Mouse (Mus musculus): ENCODE data around the gene Nr2c1. TPM values are rescaled to one million over a fixed set of nuclear protein-coding genes. Genes with fewer than 3 reads are reported as not detected.

The Nr2c1 gene
- total RNA-seq, 2 experiments from 2014 or later, result 7.0 to 7.4 TPM

DNA sequence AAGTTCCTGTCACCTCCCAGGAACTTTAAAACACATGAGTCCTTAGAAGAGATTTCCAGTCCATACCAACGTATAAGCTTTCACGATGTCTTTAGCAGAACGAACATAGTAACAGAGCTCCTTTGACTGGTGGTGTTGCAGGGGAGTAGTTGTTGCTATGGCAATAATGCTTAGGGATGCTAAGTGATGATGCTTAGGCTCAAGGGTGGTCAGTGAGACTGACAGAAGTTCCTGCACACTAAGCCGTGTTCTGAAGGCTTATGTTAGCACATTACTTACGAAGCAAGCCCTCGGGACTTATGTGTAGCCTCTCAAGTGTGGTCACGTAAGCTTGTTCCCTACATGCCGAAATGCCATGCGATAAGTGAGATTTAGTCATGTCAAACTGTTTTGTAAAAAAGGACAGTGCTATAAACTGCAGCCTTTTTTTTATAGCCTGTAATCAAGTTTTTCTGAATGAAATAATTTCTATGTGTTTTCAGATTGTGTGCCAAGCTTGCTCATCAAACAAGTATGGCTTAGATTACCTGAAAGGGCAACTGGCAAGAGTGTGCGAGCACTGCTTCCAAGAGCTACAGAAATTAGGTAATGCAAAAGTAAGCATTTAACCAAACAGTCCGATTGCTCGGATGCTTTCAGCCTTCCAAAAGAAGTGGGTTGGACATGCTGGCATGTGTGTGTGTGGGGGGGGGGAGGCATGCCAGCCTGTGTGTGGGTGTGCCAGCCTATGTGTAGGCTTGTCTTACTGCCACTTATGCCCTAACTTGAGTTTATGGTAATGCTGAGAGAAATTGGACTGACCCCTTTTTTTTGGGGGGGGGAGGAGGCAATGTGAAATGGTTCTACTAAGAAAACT, 13.1 kb upstream of the Nr2c1 start:
- intact Hi-C loops (cut with DNase I; ENCODE audit: low total_unique reads), result no loop called here

DNA sequence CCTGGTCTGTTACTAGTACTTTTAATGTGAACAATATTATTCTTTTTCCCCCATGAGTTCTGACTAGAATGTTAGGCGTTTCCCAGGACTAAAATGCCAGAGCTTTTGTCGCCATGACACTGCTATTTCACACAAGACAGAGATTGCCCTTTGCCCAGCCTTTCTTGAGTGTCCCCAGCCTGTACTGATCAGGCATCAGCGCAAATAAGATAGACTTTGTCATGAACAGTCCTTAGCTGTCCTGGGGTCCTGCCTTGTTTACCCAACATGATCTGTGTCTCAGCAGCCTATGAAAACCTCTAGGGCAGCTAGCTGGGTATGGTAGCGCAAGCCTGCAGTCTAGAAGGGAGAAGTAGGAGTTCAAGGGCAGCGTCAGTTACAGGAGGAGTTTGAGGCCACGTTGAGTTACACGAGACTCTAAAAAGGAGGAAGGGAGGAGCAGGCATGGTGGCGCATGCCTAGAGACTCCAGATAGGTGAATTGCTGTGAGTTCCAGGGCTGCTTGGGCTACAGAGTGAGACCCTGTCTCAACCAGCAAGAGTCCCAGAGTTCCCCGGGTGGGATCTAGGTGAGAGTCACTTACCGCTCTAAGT, 8.8 kb upstream of the Nr2c1 start:
- intact Hi-C loops (cut with DNase I; ENCODE audit: low total_unique reads), result no loop called here

More for the DNA sequence above, 13.1 kb upstream of the Nr2c1 start:
- no peak for DNase-seq

DNA sequence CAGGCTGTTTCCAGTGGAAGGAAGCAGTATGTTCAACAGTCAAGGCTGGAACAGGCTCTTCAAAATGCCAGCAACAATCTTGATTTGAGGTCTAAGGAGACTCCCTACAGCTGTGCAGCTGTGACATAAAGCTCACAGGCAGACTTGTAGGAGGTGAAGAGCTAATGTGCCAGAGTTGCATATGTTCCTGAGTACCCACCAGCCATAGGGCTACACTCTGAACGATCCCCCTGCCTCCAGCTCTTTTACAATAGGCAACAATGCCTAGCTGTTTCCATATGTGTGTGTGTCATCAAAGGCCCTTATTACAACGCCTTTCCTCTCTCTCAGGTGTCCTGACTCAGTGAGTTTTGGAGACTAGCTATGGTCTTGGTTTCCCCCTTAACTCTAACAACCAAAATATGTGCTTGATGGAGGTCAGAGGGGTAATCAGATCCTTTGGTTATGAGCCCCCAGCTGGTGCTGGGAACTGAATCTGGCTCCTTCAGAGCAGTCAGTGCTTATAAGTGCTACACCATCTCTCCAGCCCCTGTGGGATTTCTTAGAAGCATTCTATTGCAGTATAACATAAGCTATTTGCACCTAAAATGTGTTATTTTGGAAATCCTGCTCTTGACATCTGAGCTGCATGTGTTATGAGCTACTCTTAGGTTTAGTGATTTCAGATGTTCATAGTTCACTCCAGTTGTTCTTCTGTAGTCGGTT, 7.4 kb upstream of the Nr2c1 start:
- no peak for DNase-seq
- intact Hi-C loops (cut with DNase I; ENCODE audit: low total_unique reads), result no loop called here

More for the DNA sequence above, 8.8 kb upstream of the Nr2c1 start:
- DNase-seq, result no peak

DNA sequence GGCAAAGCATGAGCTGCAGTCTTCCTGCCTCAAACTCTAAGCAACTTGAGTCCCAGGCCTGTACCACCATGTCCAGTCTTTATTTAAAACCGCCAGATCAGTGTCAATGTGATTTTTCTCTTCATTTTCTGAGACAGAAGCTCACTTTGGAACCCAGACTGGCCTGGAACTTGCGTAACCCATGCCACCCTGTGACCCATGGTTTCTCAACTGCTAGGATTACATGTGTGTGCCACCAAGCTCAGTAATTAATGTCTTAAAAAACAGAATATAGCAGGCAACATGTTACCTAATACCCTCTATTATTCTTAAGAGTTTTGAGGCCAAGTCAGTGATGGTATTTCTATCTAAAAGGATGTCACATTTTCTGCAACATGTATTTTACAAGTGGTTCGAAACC, 5.4 kb upstream of the Nr2c1 start:
- intact Hi-C loops (cut with DNase I; ENCODE audit: low total_unique reads), result no loop called here
- no peak for DNase-seq

DNA sequence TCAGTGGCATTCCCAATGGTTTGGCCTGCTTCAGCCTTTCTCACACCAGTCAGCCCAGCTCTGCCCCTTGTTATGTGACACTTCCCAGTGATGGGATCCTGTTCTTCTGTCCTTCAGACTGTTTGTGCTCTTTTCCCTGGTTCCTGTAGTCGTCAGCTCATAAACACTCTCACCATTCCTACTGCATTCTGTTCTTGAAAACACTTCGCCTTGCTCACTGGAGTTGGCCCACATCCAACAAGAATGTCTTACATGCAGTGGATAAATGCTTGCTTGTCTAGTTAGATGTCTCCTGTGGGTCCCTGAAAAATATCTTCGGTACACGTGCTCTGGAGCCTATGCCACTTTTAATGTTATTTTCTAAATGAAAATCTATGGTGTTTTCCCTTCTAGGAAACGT, 3.2 kb upstream of the Nr2c1 start:
- DNase-seq, result no peak
- intact Hi-C loops (cut with DNase I; ENCODE audit: low total_unique reads), result no loop called here

DNA sequence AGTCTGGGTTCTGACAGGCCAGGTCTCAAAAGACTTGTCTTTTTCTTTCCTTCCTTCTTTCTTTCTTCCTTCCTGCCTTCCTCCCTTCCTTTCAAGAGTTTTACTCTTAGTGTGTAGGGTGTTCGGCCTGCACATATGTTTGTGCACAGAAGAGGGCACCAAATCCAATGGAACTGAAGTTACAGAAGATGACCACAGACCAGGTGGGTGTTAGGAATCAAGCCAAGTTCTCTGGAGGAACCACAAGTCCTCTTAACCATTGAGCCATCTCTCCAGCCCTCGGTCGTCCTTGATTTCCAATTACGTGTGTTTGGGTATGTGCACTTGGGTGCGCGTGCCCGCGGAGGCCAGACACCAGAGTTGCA, 450 bp upstream of the Nr2c1 start:
- no peak for DNase-seq
- intact Hi-C loops (cut with DNase I; ENCODE audit: low total_unique reads), result no loop called here

DNA sequence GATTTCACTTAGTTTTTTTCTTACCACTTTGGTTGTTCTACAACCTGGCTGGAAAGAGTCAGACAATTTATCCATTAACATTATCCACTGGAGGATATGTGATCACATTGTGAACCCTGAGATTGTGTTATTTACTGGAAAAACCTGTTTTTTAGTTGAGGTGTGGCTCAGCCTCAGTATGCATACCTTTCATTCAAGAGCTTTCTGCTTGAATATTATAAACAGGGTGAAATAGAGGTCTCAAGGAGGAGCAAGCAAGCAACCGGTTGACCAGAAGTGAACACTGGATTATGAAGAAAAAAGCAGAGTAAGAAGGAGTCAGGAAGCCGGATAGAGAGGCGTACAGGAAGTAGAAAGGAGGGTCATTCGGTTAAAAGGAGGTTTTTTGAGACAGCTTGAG, 3.7 kb downstream of the Nr2c1 start:
- DNase-seq, result no peak

DNA sequence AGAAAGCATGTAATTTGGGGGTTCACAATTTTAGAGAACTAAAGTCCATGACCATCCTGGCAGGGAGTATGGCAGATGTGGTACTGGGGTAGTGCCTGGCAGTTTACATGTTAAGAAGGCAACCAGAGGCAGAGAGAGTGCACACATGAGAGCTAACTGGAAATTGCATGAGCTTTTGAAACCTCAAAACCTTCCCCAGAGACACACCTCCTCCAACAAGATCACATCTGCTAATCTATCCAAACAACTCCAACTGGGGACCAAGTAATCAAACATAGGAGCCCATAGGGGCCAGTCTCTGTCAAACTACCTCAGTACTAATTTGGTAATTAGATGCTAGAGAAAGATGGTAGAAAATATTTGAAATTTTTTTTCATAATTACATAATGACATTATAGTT, 6.0 kb downstream of the Nr2c1 start:
- no peak for DNase-seq
- intact Hi-C loops (cut with DNase I; ENCODE audit: low total_unique reads), result no loop called here

More for the DNA sequence above, 3.7 kb downstream of the Nr2c1 start:
- intact Hi-C loops (cut with DNase I; ENCODE audit: low total_unique reads), result no loop called here

DNA sequence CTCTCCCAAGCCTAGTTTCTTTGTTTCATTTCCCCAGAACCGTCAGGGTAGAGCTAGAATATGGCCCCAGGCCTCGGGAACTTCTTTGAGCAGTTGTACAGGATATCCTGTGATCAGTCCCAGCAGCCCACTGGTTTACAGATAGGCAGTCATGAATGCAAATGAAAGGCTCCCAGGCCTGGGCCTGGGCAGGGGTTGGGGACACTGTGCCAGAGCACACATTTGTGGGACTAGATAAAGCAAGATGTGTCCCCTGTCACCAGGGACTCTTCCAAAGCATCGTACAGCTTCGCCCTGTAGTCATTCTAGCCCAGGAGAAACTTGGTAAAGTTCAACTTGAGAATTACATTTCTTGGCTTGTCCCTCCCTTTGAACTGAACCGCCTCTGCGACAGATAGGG, 11.1 kb downstream of the Nr2c1 start:
- intact Hi-C loops (cut with DNase I; ENCODE audit: low total_unique reads), result no loop called here
- no peak for DNase-seq

DNA sequence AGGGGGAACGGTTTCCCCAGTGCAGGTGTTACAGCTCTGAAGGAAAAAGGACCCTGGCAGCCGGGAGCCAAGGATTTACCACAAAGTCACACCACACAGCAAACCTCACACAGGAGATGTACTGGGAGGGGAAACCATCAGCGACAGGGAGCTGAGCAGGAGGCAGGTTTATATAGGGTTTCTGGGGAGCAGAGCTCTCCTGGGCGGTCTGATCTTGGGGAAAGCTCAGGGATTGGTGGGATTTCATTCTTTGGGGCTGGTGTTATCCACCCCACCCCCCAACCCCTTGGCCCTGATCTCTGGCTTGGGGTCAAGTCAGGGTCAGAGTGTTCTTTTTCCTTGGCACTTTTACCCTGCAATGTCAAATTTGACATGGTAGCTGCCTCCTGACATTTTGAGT, 11.6 kb downstream of the Nr2c1 start:
- intact Hi-C loops (cut with DNase I; ENCODE audit: low total_unique reads), result no loop called here
- DNase-seq, result no peak

DNA sequence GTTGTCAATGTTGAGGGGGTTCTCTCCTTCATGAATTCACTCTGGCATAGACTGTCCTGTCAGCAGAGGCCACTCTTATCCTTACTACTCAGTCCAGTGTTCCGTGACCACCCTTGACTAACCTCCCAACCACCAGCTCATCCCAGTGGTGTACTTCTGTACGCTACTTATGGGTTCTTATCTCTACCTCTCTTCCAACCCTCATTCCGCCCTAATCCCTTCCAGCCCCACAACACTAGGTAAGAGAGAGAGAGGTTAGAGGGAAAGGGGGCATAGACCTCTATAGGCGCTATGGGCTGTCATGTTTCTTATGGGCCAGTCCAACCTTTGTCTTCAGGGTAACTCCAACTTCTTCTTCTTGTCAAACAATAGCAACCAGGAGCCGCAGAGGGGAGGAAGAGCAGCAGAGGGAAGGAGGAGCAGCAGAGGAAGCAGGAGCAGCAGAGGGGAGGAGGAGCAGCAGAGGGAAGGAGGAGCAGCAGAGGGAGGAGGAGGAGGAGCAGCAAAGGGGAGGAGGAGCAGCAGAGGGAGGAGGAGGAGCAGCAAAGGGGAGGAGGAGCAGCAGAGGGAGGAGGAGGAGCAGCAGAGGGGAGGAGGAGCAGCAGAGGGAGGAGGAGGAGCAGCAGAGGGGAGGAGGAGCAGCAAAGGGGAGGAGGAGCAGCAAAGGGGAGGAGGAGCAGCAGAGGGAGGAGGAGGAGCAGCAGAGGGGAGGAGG, 13.4 kb downstream of the Nr2c1 start:
- no peak for DNase-seq
- intact Hi-C loops (cut with DNase I; ENCODE audit: low total_unique reads), result no loop called here

DNA sequence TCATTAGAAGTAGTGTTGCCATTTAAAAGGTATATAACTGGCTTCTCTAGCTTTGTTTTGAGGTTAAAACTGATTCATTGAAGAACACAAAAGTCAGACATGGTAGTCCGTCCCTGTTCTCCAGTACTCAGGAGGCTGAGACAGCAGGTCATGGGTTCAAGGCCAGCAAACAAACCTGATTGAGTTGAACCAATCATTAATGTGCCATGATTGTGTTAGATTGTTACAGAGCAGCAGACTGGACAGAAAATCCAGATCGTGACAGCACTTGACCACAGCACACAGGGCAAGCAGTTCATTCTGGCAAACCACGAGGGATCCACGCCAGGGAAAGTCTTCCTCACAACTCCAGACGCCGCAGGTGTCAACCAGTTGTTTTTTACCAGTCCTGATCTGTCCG, 14.2 kb downstream of the Nr2c1 start:
- no peak for DNase-seq
- intact Hi-C loops (cut with DNase I; ENCODE audit: low total_unique reads), result no loop called here

DNA sequence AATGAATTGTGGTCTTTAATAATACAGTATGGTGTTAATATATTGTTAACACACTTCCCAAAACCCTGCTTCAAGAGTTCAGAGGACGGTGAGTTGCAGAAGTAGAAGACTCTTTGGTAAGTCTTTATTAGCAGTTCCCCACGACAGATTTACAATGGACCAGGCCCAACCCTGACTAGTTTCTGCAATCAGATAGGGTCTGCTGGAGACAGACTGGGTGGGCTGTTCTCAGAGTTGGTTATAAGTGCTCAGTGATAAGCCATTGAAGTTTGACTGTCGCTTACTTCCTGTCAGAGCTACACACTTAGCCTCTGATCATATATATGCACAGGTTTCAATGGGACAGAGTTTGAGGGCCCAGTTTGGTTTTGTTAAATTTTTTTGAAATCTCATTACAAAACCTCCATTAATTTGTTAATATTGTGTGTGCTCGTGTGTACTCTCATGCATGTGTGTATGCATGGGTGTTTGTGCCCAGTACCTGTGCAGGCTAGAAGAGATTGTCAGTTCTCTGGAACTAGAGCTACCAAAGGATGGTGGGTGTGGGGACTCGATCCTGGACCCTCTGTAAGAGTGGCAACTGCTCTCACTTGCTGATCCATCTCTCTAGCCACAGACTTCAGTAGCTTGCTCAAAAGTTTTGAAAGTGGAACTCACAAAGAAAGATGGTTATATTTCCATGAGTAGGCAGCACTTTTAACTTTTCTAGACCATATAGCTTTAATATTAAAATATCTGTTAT, 16.5 kb downstream of the Nr2c1 start:
- intact Hi-C loops (cut with DNase I; ENCODE audit: low total_unique reads), result no loop called here
- DNase-seq, result no peak

DNA sequence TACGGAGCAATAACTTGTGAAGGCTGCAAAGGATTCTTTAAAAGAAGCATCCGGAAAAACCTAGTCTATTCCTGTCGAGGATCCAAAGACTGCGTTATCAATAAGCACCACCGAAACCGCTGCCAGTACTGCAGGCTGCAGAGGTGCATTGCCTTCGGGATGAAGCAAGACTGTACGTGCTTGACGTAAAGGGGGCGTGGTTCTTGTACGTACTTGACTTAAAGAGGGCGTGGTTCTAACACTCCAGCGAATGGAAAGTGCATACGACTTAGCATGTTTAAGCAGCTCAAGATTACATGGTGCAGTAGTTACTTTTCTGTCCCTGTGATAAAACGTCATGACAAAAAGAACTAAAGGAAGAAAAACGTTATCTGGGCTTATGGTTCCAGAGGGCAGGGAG, 17.6 kb downstream of the Nr2c1 start:
- intact Hi-C loops (cut with DNase I; ENCODE audit: low total_unique reads), result no loop called here
- no peak for DNase-seq

DNA sequence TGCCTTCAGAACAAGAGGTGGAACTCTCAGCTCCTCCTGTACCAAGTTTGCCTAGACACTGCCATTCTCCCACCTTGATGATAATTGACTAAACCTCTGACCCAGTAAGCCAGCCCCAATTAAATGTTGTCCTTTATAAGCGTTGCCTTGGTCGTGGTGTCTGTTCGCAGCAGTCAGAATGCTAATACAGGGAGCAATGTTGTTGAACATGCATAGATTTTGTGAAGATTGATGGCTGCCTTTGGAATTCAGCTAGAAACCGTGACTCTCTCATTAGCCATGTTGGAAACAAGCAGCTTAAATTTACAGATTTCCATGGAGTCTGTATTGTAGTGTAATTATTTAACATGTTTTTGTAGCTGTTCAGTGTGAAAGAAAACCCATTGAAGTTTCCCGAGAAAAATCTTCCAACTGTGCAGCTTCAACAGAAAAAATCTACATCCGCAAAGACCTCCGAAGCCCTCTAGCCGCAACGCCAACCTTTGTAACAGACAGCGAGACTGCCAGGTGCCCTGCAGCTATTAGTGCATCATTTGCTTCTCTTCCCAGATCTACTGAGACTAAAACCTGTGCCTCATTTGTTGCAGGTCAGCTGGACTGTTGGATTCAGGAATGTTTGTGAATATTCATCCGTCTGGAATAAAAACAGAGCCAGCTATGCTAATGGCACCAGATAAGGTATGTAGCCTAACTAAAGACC, 19.4 kb downstream of the Nr2c1 start:
- DNase-seq, result no peak

DNA sequence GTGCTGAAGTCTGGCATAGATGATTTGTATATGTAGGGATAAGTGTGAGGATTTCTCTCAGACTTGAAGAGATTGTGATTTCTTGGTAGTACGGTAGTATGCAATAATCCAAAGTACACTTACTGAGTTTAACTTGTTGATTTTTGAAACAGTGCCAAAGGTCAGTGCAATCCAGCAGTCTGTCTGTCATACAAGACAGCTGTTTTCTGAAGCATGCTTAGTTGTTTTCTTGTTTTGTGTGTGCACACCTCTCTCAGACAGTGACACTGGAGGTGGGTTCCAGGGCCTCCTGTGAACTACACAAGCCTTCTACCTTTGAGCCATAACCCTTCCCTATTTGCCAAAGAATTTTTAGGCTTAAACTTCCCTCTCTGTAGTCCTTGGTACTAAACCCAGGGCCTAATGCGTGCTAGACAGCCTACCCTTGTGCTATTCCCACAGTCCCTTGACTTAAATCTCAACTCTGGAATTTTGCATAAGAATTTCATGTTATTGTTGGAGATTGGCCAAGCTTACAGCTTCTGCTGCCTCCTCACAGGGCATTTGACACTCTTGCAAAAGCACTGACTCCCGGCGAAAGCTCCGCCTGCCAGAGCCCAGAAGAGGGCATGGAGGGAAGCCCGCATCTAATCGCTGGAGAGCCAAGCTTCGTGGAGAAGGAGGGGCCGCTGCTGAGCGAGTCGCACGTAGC, 23.8 kb downstream of the Nr2c1 start:
- DNase-seq, result no peak
- intact Hi-C loops (cut with DNase I; ENCODE audit: low total_unique reads), result no loop called here

More for the DNA sequence above, 19.4 kb downstream of the Nr2c1 start:
- intact Hi-C loops (cut with DNase I; ENCODE audit: low total_unique reads), result no loop called here

DNA sequence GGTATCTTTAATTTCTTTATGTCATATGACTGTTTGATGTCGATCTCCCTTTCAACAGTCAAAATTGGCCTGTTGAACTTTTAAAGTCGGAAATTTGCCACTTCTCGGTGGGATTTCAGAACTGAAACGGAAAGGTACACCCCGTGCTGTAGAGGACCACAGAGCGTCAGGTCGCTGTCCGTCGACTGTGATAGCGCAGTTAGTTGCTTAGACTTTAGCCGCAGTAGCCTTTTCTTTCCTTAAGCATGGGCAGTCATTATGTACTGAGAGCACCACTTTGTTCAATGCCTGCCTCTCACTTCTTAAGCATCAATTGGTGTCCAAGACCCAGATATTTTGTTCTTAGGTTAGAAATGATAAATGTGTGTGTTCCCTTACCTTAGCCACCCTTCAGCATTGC, 24.3 kb downstream of the Nr2c1 start:
- no peak for DNase-seq
- intact Hi-C loops (cut with DNase I; ENCODE audit: low total_unique reads), result no loop called here

DNA sequence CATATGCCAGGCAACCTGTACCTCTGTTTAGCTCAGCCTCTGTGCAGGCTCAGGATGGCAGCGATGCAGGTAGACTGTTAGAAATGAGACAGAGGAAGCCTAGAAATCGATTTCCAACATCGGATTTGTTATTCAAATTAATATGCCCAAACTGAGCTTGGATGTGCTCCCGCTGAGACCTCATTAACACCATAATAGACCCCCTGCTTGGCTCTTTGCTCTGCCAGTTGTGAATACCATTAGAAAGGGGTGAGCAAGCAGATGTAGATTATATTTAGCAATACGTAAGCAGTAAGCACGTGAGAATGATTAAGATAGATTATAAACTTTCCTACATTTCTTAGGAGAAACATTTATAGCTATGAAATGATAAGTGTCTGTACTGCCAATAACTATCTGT, 24.9 kb downstream of the Nr2c1 start:
- intact Hi-C loops (cut with DNase I; ENCODE audit: low total_unique reads), result no loop called here
- no peak for DNase-seq

Measured in gastrocnemius, postnatal 14 days (tissue).